Mouse (Mus musculus) liver, embryonic 14.5 days (tissue): ENCODE measurements around the gene Ube2n.

ENCODE experiments used
- CTCF ChIP-seq: IDR thresholded peaks from 2 replicates; pipeline ENCODE4 v1.5.1; 2016; ENCODE audit warnings: antibody characterized with exemption, low read depth, control low read depth
- EP300 ChIP-seq: IDR thresholded peaks from 2 replicates; pipeline ENCODE4 v1.6.1; 2016; ENCODE audit warnings: antibody characterized with exemption, low read depth

DNA sequence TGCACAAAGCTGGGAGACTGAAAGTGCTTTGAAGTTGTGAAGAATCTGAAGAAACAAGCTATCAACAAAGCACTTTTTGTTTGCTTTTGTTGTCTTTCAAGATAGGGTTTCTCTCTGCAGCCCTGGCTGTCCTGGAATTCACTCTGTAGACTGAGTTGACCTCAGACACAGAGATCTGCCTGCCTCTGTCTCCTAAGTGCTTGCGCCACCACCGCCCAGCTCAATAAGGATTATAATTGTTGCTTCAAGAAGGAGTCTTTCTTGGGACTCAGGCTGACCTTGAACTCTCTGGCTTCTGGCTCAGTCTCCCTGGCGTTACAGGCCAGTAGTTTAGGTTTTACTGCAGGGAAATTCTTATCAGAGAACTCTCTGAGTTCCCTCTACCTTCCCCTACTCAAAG, 51.8 kb downstream of the Ube2n start:
- TF ChIP-seq EP300 (no peak), CTCF (no peak)
